Mouse (Mus musculus) embryo, embryonic 11.5 days (tissue): ENCODE data around the gene Rps27rt.
"Not testable (repeated sequence)": the region's sequence is repeated elsewhere in the genome, so short reads cannot be mapped to it uniquely, and the experiment has no call there.

Experiments
- DNase-seq: peaks from one replicate; pipeline ENCODE4 v3.0.0-alpha.2; 2012; ENCODE audit warnings: low read depth, low spot score

Gene Rps27rt

DNA sequence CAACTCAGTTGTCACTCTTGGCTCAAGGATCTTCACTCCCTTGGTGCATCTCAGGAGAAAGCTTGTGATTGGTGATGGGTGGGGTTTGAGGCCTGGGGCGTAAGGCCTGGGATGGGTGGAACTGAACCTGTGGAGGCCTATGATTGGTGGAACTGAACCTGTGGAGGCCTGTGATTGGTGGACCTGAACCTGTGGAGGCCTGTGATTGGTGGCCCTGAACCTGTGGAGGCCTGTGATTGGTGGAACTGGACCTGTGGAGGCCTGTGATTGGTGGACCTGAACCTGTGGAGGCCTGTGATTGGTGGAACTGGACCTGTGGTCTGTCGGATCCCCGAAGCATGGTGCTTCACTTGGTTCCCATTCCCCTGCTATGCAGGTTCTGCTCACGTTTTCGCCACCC is 3.2 kb upstream of the Rps27rt start:
- no peak for DNase-seq

DNA sequence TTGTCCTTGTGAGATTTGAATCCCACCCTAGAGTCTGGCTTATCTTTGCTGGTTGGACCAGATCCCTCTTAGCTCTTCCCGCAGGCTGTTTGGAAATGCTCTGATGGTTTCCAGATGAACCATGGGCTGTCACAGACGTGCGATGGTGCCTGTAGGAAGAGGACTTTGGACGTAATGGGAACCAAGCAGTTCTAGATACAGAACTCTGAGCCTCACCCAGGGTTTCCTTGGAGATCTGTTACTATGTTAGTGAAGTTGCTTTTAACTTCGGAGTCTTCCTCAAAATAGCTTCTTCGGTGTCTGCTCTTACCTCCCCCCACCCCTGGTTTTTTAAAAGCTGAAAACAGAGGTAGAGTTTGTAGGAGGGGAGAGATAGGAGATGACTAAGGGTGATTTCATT is 2.6 kb downstream of the Rps27rt start:
- no peak for DNase-seq

DNA sequence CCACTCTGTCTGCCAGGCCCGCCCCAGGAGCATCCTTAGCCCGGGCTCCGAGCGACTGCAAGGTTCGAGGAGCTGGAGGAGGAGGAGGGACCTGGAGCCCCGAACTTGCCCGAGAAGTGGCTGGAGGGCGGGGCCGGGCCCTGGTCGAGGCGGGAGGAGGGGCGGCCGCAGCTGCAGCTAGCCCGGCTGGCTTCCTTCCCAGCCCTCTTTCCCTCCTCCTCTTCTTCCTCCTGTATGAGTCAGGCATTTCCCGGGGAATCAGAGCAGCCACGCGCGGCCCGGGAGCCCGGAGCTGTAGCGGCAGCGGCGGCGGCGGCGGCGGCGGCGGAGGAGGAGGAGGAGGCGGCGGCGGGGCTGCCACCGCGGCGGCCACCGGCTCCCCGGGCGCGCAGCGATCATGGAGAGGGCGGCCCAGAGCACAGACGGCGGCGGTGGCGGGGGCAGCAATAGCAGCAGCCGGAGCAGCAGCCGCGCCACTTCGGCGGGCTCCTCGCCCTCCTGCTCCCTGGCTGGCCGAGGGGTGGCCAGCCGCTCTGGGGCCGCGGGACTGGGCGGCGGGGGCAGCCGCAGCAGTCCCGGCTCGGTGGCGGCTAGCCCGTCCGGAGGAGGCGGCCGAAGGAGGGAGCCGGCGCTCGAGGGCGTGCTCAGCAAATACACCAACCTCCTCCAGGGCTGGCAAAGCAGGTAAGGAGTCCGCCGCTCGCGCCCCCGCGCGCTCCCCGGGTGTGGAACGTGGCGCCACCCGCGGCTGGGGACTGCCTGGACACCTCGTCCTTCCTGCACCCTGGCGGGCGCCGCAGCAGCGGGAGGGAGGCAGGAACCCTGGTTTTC is 4.0 kb downstream of the Rps27rt start, which contains the start of gene Osbpl10:
Gene Osbpl10 (plus strand): TSS at position 289 of the 831 bp plus-strand sequence.
- DNase-seq: no peak

DNA sequence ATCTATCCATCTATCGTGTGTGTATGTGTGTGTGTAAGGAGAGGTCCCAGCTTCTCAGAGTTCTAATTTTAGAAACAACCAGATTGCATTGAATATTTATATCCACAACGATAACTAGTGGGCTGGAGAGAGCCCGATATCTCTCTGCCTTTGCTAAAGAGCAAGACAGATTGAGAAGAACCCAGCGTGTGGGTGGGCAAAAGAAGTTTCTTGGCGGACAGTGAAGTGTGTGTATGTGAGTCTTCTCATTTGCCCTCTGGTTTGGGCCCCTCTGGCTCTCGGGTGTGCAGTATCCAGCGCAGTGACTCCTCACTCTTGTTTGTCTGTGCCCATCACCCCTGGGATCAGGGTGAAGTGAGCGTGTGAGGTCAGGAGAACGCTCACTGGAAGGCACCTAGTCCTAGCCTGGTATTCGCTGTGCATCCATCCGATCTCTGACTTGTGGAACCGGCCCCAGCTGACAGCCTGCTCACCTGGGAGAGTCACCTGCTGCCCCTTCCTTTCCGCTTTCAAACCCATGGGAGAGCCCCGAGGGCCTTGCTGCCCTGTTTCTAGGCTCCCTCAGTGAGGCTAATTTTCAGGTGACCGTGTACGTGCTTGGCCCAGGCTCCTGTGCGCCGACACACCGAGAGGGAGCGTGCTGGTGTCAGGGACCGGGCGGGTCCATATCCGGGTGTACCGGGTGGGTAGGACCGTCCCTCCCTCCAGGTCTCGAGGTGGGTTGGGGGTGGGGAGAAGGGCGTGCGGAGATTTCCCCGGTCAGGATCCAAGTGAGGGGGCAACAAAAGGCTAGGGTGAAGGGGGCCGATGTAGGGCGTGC is 4.9 kb downstream of the Rps27rt start:
- DNase-seq: no peak

DNA sequence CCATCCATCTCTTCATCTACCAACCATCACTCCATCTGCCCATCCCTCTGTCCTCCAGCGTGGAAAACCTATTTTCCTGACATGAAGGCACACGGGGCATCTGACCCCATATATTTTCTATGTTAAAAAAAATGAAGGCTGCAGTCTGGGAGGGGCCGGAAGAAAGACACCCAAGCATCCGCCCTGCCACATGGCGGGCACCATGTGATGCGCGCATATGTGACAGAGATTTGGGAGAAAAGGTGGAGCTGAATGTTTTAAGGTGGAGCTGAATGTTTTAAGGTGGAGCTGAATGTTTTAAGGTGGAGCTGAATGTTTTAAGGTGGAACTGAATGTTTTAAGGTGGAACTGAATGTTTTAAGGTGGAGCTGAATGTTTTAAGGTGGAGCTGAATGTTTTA is 16.3 kb downstream of the Rps27rt start:
- not testable (repeated sequence) for DNase-seq

DNA sequence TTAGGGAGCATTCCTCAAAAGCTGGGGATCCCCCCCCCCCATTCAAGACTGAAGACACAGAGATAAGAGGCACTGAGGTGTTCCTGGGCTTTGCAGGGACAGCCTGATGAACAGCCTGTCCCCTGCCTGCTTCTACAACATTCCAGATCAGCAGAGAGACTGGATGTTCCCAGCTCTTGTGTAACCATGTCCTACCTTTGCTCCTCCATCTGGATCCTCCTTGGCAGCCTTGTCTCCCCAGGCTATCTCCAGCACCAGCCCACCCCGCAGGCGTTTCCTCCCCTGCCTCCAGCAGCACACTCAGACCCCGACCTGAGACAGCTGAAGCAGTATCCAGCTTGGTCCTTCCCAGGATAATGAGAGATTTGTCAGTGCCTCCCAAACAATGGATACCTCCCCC is 18.4 kb downstream of the Rps27rt start:
- no peak for DNase-seq

DNA sequence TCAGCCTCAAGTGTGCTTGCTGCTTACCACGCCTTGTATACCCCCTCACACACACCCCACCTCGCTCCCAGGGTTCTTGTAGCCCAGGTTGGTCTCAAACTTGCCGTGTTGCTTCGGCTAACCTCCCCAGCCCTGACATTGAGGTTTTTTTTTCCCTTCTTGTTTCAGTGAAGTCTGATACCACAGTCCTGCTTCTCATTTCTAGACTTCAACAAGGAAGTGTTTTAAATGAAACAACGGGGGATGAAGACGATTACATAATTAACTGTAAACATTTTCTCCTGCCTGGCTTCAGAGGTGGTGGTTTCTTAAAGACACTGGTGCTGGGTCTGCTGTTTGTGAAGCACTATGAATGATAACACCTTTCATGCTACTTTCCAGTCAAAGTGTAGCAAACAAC is 21.7 kb downstream of the Rps27rt start:
- DNase-seq: no peak

DNA sequence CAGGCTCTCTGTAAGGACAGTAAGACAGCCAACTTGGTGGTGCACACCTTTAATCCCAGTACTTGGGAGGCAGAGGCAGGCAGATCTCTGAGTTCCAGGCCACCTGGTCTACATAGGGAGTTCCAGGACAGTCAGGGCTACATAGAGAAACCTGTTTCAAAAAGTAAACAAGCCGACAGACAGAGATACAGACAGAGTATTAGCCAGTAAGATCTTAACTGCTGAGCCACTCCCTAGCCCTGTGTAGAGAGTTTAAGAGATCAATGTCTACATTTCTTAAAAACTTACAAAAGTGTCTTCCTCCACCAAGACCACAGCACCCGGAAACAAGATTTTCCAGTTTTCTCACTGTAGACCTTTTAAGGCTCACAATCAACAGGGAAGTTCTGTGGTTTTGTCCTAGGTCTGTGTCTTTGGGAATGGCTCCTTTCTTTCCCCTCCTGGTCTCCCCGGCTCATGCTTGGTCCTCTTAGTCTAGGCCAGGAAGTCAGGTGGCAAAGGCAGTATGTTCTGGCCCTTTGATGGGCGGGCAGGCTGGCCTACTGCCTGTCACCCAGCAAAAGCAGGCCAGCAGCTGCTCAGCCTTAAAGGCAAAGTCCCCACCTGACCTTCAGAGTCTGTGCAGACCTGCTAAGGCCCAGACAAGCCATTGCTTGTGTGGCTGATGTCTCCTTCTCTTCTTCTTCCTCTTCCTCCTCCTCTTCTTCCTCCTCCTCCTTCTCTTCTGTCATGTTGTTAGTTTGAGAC is 22.3 kb downstream of the Rps27rt start:
- DNase-seq: no peak

DNA sequence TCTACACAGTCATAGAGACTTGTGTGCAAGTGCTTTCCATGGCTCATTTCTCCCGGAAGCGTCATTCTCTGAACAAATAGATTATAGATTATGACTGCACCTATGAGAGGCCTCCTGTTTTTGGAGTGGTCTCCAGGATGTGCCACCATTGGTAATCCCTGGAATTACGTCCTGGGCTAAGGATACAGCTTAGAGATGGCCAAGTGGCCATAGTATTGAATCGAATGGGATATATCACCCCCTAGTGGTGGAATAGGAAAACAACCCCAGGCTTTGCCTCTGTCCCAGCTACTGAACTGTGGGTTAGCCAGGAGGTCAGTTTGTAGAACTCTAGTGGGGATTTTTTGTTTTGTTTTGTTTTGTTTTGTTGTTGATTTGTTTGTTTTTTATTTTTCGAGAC is 25.6 kb downstream of the Rps27rt start:
- no peak for DNase-seq

DNA sequence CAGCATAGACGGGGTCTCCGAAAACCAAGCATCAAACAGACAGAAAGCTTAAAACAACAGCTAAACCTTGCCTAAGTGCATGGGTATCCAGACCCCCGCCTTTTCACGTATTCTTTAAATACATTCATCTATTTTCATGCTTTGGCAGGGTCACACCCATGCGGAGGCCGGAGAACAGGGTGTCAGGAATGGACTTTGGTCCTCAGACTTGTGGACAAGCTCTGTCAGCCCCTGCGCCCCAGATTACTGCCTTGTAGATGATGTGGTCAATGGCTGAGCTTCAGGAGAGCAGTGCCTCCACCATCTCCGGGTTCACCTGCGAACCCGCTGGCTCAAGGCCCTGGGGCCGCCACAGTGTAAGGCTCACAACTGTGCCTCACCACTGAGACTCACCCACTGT is 27.2 kb downstream of the Rps27rt start:
- DNase-seq: no peak

DNA sequence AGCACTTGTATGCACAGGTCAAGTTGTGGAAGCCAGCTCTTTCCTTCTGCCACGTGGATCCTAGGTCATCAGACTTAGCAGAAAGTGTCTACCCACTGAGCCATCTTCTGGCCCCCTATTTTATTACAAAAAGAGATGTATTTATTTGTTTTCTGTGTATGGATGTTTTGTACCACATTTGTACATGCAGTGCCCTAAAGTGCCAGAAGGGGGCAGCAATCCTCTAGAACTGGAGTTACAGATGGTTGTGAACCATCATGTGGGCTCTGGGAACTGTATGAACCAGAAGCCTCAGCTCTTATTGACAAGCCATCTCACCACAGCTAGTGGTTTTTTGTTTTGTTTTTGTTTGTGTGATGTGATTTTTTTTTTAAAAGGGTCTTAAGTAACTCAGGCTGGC is 29.7 kb downstream of the Rps27rt start:
- no peak for DNase-seq

DNA sequence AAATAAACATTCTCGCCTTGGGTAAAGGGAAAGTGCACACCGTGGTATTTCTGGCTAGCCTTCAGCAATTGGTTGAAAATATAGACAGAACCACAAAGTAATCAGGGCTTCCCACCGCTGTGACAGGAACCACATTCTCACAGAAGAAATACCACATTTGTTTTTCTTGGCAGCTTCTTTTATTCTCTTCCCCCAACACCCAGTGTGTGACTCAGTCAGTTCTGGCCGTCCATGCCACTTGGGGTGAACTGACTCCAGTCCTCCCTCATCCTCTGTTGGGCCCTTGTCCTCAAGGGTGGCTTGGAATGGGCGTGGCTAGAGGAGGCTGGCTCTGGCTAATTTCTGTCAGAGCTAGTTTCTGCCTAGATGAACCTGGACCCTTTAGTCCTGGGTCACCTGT is 34.1 kb downstream of the Rps27rt start:
- no peak for DNase-seq

DNA sequence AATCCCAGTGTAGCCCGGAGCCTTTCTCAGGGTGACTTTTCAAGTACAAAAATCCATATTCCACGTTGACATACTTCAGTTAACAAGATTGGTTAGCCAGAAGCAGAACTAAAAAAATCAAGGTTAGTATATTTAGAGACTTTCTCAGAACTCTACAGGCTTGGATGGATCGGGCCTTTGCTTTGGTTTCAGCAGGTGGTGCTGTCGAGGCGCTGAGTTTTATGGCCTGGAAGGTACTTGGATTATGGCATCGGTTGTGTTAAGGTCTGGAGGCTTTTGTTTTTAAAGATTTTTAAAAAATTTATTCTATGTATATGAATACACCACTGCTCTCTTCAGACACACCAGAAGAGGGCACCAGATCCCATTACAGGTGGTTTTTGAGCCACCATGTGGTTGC is 37.0 kb downstream of the Rps27rt start:
- DNase-seq: no peak

DNA sequence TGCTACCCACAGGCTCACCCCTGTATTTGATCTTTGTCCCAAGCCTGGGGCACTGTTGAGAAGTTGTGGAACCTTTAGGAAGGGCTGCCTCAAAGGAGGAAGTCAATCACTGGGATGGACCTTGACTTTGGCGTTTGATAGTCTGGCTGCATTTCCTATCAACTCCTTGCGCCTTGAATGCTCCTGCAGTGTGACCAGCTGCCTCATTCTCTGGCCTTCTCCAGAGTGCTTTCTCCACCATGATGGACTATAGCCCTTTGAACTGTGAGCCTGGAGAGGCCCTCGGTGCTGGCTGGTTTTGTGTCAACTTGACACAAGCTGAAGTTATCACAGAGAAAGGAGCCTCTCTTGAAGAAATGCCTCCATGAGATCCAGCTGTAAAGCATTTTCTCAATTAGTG is 37.9 kb downstream of the Rps27rt start:
- DNase-seq: no peak

DNA sequence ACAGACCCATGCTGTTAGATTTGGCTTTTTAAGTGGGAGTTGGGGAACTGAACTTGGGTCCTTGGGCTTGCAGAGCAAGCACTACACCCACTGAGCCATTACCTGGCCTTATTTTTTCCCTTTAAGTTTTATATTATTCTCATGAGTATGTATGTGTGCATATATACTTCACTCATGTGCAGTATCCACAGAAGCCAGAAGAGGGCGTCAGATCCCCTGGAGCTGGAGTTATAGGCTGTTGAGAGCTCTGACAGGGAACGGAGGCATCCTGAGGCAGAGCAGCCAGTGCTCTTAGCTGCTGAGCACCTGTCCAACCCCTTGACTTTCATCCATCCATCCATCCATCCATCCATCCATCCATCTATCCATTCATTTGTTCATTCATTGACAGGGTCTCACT is 45.9 kb downstream of the Rps27rt start:
- DNase-seq: no peak

DNA sequence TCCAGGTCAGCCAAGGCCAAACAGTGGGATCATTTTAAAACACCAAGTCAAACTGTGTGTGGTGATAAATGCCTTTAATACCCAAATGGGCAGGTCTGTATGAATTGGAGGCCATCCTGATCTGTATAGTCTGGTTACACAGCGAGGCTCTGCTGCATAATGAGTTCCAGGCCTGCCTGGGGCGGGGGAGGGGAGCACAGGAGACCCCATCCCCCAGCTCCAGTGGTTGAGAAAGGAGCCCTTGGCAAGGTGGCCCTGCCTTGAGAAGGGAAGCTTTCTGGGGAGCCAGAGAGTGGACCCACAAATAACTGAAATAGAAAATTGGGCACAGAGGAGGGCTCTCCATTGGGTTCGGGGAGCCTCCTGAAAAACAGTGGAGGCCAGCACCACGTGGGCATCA is 47.2 kb downstream of the Rps27rt start:
- no peak for DNase-seq

DNA sequence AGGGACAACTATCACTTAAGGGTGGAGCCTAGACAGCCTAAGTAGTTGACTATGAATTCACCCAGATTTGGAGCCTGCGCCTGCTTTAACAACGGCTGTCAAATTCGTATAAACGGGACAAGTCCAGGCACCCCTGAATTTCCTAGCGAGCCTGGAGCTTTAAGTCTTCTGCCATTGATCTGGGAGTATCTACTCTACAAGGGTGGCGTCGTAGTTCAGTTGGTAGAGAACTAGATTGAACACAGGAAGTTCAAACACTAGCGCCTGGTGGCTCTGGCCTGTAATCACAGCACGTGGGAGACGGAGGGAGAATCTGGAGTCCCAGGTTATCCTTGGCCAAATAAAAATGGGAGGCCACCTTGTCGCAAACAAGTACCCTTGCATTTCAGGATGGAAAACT is 48.3 kb downstream of the Rps27rt start:
- DNase-seq: no peak

DNA sequence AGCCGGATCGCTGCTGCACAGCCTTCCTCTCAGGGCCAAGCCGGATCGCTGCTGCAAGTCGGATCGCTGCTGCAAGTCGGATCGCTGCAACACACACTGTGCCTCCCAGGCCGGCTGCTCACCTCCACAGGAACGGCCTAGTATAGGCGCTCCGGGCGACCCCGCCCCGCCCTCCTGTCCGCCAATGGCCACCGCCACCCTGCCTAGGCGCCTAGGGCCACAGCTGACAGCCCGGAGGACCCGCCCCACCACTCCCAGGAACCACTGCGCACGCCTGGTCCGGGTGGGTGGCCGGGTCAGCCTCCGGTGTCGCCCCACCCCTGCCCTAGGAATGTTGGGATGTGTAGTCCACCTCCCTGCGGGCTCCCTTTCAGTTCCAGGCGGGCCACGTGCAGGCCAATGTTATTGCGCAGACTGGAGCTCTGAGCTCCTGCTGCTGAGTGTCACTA is 48.8 kb downstream of the Rps27rt start, which contains the start of gene Gpd1l:
Gene Gpd1l (minus strand): TSS at position 265 of the 449 bp plus-strand sequence.
- peak; percentile 86 for DNase-seq

DNA sequence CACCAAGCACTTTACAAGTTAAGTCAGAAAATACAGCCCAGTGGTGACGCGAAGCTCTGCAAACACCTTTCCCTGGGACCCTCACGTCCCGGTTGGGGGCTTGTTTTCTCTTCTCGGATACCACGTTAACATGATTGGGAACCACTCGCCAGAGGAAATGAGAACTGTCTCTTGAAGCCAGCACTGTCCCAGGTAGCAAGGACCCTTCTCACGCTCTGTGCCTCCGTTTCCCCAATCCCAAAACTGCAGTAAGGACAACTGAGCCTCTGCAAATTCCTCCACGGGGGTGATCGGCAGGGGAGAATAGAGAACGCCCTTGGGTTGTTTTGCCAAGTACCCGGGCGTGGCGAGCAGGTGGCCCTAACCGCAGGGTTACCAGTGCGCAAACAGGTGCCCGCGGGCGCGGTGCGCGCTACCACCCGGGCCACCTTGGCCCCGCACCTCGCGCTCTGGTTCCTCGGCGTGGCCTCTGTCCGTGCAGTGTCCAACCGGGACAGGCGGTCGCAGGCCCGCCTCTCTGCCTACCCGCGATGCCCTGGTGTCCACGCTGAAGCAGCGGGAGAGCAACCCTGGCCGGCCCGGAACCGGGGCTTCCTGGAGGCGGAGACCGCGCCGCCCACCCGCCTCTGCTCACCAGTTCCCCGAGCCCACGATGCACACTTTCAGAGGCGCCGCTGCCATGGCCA is 49.4 kb downstream of the Rps27rt start:
- no peak for DNase-seq

DNA sequence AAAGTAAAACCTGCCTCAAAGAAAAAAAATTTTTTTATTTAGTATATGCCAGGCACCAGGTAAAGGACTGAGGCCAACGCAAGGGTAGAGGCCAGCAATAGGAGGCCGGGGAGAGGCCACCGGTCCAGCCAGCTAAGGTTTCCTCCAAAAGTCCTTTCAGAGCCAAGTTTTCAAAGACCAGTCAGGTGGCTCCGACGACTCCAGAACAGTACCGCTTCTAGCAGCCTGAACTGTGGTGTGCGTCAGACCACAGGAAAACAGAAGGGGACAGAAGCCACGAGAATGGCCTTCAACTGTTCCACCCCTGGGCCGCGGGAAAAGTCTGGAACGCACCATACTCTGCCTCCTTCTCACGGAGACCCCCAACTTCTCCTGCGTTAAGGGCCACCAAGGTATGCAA is 49.9 kb downstream of the Rps27rt start:
- DNase-seq: no peak
